Comparison of ENCODE assay signal across 13 mouse cellular contexts in the genomic region with DNA sequence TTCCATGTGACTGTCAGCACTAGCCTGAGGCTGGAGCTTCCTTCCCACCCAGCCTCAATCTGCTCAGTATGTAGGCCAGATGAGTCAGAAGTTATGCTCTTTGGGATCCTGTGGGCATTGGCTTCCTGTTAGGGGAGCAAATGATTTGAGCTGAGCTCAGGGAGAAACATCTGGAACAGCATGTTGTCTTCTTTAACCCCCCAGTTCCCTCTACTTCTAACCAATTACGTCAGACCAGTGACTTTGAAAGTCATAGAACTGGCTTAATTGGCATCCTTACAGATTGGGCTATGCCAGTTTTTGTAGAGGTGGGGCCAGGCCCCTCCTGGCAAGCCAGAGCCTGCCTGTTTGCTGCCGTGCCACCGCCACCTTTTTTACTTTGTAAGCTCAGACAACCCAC. TPM values are rescaled to one million over a fixed set of nuclear protein-coding genes. Genes with fewer than 3 reads are reported as not detected.
DNase-seq lines count a peak whose midpoint lies in the region; ATAC-seq and TF ChIP-seq lines count a peak whose summit lies in the region.
"Had no signal": no experiment of that assay in that cellular context is flagged by ENCODE, and none has a peak within 500 bp of the region (broad histone marks: within the 10 kb centered on the region; RNA-seq: fewer than 3 reads in every experiment).

No protein-coding gene starts in this region.

- H3K27me3 ChIP-seq in limb, embryonic 14.5 days (ENCODE audit: control insufficient read depth, insufficient read depth, low read length), result no peaks in the 10 kb centered on the region
- H3K27me3 ChIP-seq in liver, embryonic 11.5 days (replicated peaks; ENCODE audit: control insufficient read depth, insufficient read depth, low read length), result no peaks in the 10 kb centered on the region
- H3K27me3 ChIP-seq: CH12.LX; forebrain, embryonic 15.5 days; lung, embryonic 15.5 days had no signal

- H3K9ac ChIP-seq in limb, embryonic 14.5 days (ENCODE audit: low read depth, low read length, severe bottlenecking), result no peak overlapping the region
- no peak overlapping the region for H3K9ac ChIP-seq in liver, embryonic 11.5 days (ENCODE audit: low read depth, low read length)
- H3K9ac ChIP-seq: forebrain, embryonic 15.5 days; lung, embryonic 15.5 days had no signal

- no peak overlapping the region for H3K4me2 ChIP-seq in limb, embryonic 14.5 days (replicated peaks; ENCODE audit: low read depth, low read length, severe bottlenecking)
- H3K4me2 ChIP-seq in liver, embryonic 11.5 days, result no peak overlapping the region
- H3K4me2 ChIP-seq: forebrain, embryonic 15.5 days; lung, embryonic 15.5 days had no signal

- TF ChIP-seq CTCF in left cerebral cortex, adult 2 months (IDR thresholded peaks at IDR 0.05), result no peak

- H3K4me1 ChIP-seq in limb, embryonic 14.5 days (ENCODE audit: control insufficient read depth, insufficient read depth, low read length), result peaks cover 33% of the 10 kb centered on the region
- H3K4me1 ChIP-seq in liver, embryonic 11.5 days (replicated peaks; ENCODE audit: control insufficient read depth, insufficient read depth, low read length), result peaks cover 12% of the 10 kb centered on the region

- DNase-seq in gastrocnemius, postnatal 25 days, result peak; percentile 53
- no peak for DNase-seq in gastrocnemius, adult 8-10 months (ENCODE audit: low spot score in 2 of 2)
- DNase-seq in left cerebral cortex, adult 2 months (ENCODE audit: extremely low spot score in 1 of 2, low spot score in 2 of 2), result no peak
- no peak for DNase-seq in left cerebral cortex, postnatal 4 days
- DNase-seq in NIH3T3 (ENCODE audit: low read depth), result peak; percentile 81
- no peak for DNase-seq in limb, embryonic 14.5 days (ENCODE audit: low spot score)
- DNase-seq in liver, embryonic 11.5 days (ENCODE audit: low spot score), result no peak
- DNase-seq in layer of hippocampus, adult 9-10 months (ENCODE audit: low spot score), result no peak
- DNase-seq: cerebellum, adult 11-12 months had no signal

- H3K36me3 ChIP-seq in limb, embryonic 14.5 days (ENCODE audit: control insufficient read depth, insufficient read depth, low read length), result no peaks in the 10 kb centered on the region; the same call in 1 of the 2 replicates
- no peaks in the 10 kb centered on the region for H3K36me3 ChIP-seq in liver, embryonic 11.5 days (ENCODE audit: control insufficient read depth, insufficient read depth, low read length)
- H3K36me3 ChIP-seq: forebrain, embryonic 15.5 days; lung, embryonic 15.5 days had no signal

- intact Hi-C loops in left cerebral cortex, adult 2 months (cut with DNase I), result no loop called here
- intact Hi-C loops in left cerebral cortex, postnatal 4 days (cut with DNase I), result no loop called here

- no peak for TF ChIP-seq POLR2A in limb, embryonic 14.5 days (IDR thresholded peaks at IDR 0.05; ENCODE audit: borderline replicate concordance, extremely low read depth, insufficient read depth, insufficient read length)

- WGBS in limb, embryonic 14.5 days, result 44% methylated on average over 3 of the region's 3 CpGs
- WGBS in liver, embryonic 11.5 days, result 82% methylated on average over 3 of the region's 3 CpGs

- H3K9me3 ChIP-seq in limb, embryonic 14.5 days (ENCODE audit: control insufficient read depth, low read length), result no peaks in the 10 kb centered on the region
- H3K9me3 ChIP-seq in liver, embryonic 11.5 days (ENCODE audit: control insufficient read depth, low read length), result no peaks in the 10 kb centered on the region
- H3K9me3 ChIP-seq: forebrain, embryonic 15.5 days; lung, embryonic 15.5 days had no signal

- H3K27ac ChIP-seq in left cerebral cortex, adult 2 months, result peak overlapping the region; percentile 67
- H3K27ac ChIP-seq in limb, embryonic 14.5 days (replicated peaks; ENCODE audit: low read depth, low read length), result peak overlapping the region; percentile 38; the same call in 1 of the 2 replicates
- H3K27ac ChIP-seq in liver, embryonic 11.5 days (ENCODE audit: low read depth, low read length), result no peak overlapping the region
- H3K27ac ChIP-seq: forebrain, embryonic 15.5 days; lung, embryonic 15.5 days had no signal

- no peak overlapping the region for H3K4me3 ChIP-seq in left cerebral cortex, adult 2 months
- no peak overlapping the region for H3K4me3 ChIP-seq in limb, embryonic 14.5 days (replicated peaks; ENCODE audit: low read length)
- no peak overlapping the region for H3K4me3 ChIP-seq in liver, embryonic 11.5 days (ENCODE audit: low read depth, low read length)
- H3K4me3 ChIP-seq: forebrain, embryonic 15.5 days; lung, embryonic 15.5 days had no signal

- ATAC-seq in limb, embryonic 14.5 days (ENCODE audit: low FRiP score, low read depth), result no peak
- ATAC-seq in liver, embryonic 11.5 days (replicated peaks; ENCODE audit: low FRiP score), result no peak
- ATAC-seq: forebrain, embryonic 15.5 days had no signal

RNA-seq across cellular contexts. Expression of gene Tbc1d10a, which starts 4.1 kb away (rescaled TPM):
- 1 to 10 TPM; 3.8 to 4.3 TPM for total RNA-seq in gastrocnemius, postnatal 25 days (2021)
- total RNA-seq in gastrocnemius, adult 8-10 months (2022), result 1 to 10 TPM; 2.7 to 4.5 (median 3.7) TPM
- 10 to 100 TPM; 35.3 to 36.6 TPM for total RNA-seq in left cerebral cortex, adult 2 months (2021)
- 10 to 100 TPM; 25.7 to 26.8 TPM for total RNA-seq in left cerebral cortex, postnatal 4 days (2021)
- 66.3 and 79.5 TPM in 2 replicates for polyA plus RNA-seq in limb, embryonic 14.5 days (2012; rRNA removed)
- 37.6 and 38.8 TPM in 2 replicates for polyA plus RNA-seq in limb, embryonic 14.5 days (2014; fragmentation: Nextera tagmentation; extraction: Ambion mirVana)
- 13.2 and 13.6 TPM in 2 replicates for polyA plus RNA-seq in liver, embryonic 11.5 days (2014; fragmentation: Nextera tagmentation; extraction: Ambion mirVana)

RNA-seq across cellular contexts. Expression of gene Castor1, which starts 27.3 kb away (rescaled TPM):
- 1 to 10 TPM; 1.8 to 4.4 TPM for total RNA-seq in gastrocnemius, postnatal 25 days (2021)
- 1 to 10 TPM in 3 of 4 experiments, under 1 TPM in 1; 0.56 to 2.9 (median 1.8) TPM for total RNA-seq in gastrocnemius, adult 8-10 months (2022)
- total RNA-seq in left cerebral cortex, adult 2 months (2021), result 1 to 10 TPM; 3.9 to 4.2 TPM
- 1 to 10 TPM; 1.8 to 1.9 TPM for total RNA-seq in left cerebral cortex, postnatal 4 days (2021)
- 10.6 and 12.4 TPM in 2 replicates for polyA plus RNA-seq in limb, embryonic 14.5 days (2012; rRNA removed)
- polyA plus RNA-seq in limb, embryonic 14.5 days (2014; fragmentation: Nextera tagmentation; extraction: Ambion mirVana), result 10.3 and 13.9 TPM in 2 replicates
- 2.0 and 2.4 TPM in 2 replicates for polyA plus RNA-seq in liver, embryonic 11.5 days (2014; fragmentation: Nextera tagmentation; extraction: Ambion mirVana)

RNA-seq across cellular contexts. Expression of gene Sf3a1, which starts 30.5 kb away (rescaled TPM):
- 10 to 100 TPM; 14.8 to 19.8 TPM for total RNA-seq in gastrocnemius, postnatal 25 days (2021)
- 10 to 100 TPM; 11.3 to 15.6 (median 12.2) TPM for total RNA-seq in gastrocnemius, adult 8-10 months (2022)
- total RNA-seq in left cerebral cortex, adult 2 months (2021), result 10 to 100 TPM; 63.8 to 67.4 TPM
- total RNA-seq in left cerebral cortex, postnatal 4 days (2021), result 10 to 100 TPM; 75.5 to 93.4 TPM
- 67.5 and 73.4 TPM in 2 replicates for polyA plus RNA-seq in limb, embryonic 14.5 days (2012; rRNA removed)
- polyA plus RNA-seq in limb, embryonic 14.5 days (2014; fragmentation: Nextera tagmentation; extraction: Ambion mirVana), result 54.7 and 62.2 TPM in 2 replicates
- 76.0 and 76.7 TPM in 2 replicates for polyA plus RNA-seq in liver, embryonic 11.5 days (2014; fragmentation: Nextera tagmentation; extraction: Ambion mirVana)

RNA-seq across cellular contexts. Expression of gene Ccdc157, which starts 30.6 kb away (rescaled TPM):
- 1 to 10 TPM; 3.1 to 3.2 TPM for total RNA-seq in gastrocnemius, postnatal 25 days (2021)
- total RNA-seq in gastrocnemius, adult 8-10 months (2022), result 1 to 10 TPM; 1.7 to 2.5 (median 2.2) TPM
- total RNA-seq in left cerebral cortex, adult 2 months (2021), result 10 to 100 TPM; 16.4 to 17.9 TPM
- 10 to 100 TPM; 12.1 to 13.5 TPM for total RNA-seq in left cerebral cortex, postnatal 4 days (2021)
- polyA plus RNA-seq in limb, embryonic 14.5 days (2012; rRNA removed), result 26.1 and 28.4 TPM in 2 replicates
- 6.6 and 7.6 TPM in 2 replicates for polyA plus RNA-seq in limb, embryonic 14.5 days (2014; fragmentation: Nextera tagmentation; extraction: Ambion mirVana)
- polyA plus RNA-seq in liver, embryonic 11.5 days (2014; fragmentation: Nextera tagmentation; extraction: Ambion mirVana), result 2.2 and 2.3 TPM in 2 replicates

RNA-seq across cellular contexts. Expression of gene Osm, which starts 45.5 kb away (rescaled TPM):
- not detected for total RNA-seq in gastrocnemius, postnatal 25 days (2021)
- not detected for total RNA-seq in gastrocnemius, adult 8-10 months (2022)
- total RNA-seq in left cerebral cortex, adult 2 months (2021), result not detected
- under 1 TPM in 1 of 2 experiments, not detected in 1; 0.30 TPM for total RNA-seq in left cerebral cortex, postnatal 4 days (2021)
- polyA plus RNA-seq in limb, embryonic 14.5 days (2012; rRNA removed), result 0.26 and 0.33 TPM in 2 replicates
- 0.17 and 0.18 TPM in 2 replicates for polyA plus RNA-seq in limb, embryonic 14.5 days (2014; fragmentation: Nextera tagmentation; extraction: Ambion mirVana)
- polyA plus RNA-seq in liver, embryonic 11.5 days (2014; fragmentation: Nextera tagmentation; extraction: Ambion mirVana), result 0.32 and 0.33 TPM in 2 replicates
- total RNA-seq: left cerebral cortex, postnatal 10 days had no signal
- polyA plus RNA-seq: forebrain, embryonic 15.5 days had no signal

Comparison
In these comparisons a context has a peak if more than half of its experiments do, and no peak if none do; other contexts are left out.
1. DNase-seq: peak in gastrocnemius, postnatal 25 days (single experiment) and NIH3T3 (single experiment); none in gastrocnemius, adult 8-10 months (0 of 2), left cerebral cortex, adult 2 months (0 of 2), left cerebral cortex, postnatal 4 days (single experiment), limb, embryonic 14.5 days (single experiment), liver, embryonic 11.5 days (single experiment) and layer of hippocampus, adult 9-10 months (single experiment).
2. RNA of gene Tbc1d10a, which starts 4.1 kb away (total RNA-seq): 35.3 to 36.6 TPM in left cerebral cortex, adult 2 months and 25.7 to 26.8 TPM in left cerebral cortex, postnatal 4 days; 2.7 to 4.5 TPM in gastrocnemius, adult 8-10 months and 3.8 to 4.3 TPM in gastrocnemius, postnatal 25 days; every median in the first group is over 4 times any median in the second.